Mouse (Mus musculus) midbrain, embryonic 10.5 days (tissue): ENCODE measurements at regions not wholly inside any gene's neighbourhood (a gene's known extent, or its start where the extent isn't known, plus 50 kb on each side); places are given as distances from the start of the nearest gene placed in this dataset.

ENCODE experiments used
- DNase-seq: peaks from one replicate; pipeline ENCODE4 v3.0.0-alpha.2; 2017; ENCODE audit warnings: low spot score
- H3K27ac ChIP-seq: fragments of 300-500 bp; sonication (generic); replicated peaks from 2 replicates; pipeline ENCODE4 v1.5.1; 2016; ENCODE audit warnings: mild to moderate bottlenecking
- H3K27me3 ChIP-seq: fragments of 300-500 bp; sonication (generic); 2 replicates; pipeline ENCODE4 v1.6.1; 2016; ENCODE audit warnings: low read depth, mild to moderate bottlenecking; ENCODE audit not compliant: poor library complexity, severe bottlenecking
- H3K36me3 ChIP-seq: fragments of 300-500 bp; sonication (generic); 2 replicates; pipeline ENCODE4 v1.6.1; 2016; ENCODE audit warnings: mild to moderate bottlenecking, moderate library complexity
- H3K4me1 ChIP-seq: fragments of 300-500 bp; sonication (generic); 2 replicates; pipeline ENCODE4 v1.6.1; 2016
- H3K4me3 ChIP-seq: fragments of 300-500 bp; sonication (generic); 2 replicates; pipeline ENCODE4 v1.5.1; 2016; ENCODE audit warnings: mild to moderate bottlenecking, moderate library complexity
- H3K9me3 ChIP-seq: fragments of 300-500 bp; sonication (generic); replicated peaks from 2 replicates; pipeline ENCODE4 v1.6.1; 2016; ENCODE audit warnings: mild to moderate bottlenecking
- WGBS: fragments of 180-500 bp; shearing (Covaris S2); methylation state at CpG from one replicate; pipeline ENCODE4 v1.1.7; 2016; 5-methylcytosine and 5-hydroxymethylcytosine counted together

GRCm38 (mm10) chr12:68758263-68759020 lies 400.5 kb downstream of the Rps29 start:
- H3K4me3 ChIP-seq = no peak overlapping the region
- WGBS = 88% methylated on average over 7 of the region's 7 CpGs
- DNase-seq = no peak
- no peaks in the 10 kb centered on the region for H3K4me1 ChIP-seq
- no peaks in the 10 kb centered on the region for H3K27me3 ChIP-seq
- H3K9me3 ChIP-seq = no peaks in the 10 kb centered on the region
- H3K27ac ChIP-seq = no peak overlapping the region
- no peaks in the 10 kb centered on the region for H3K36me3 ChIP-seq

GRCm38 (mm10) chr12:68728882-68729281 lies 430.1 kb downstream of the Rps29 start:
- DNase-seq = no peak
- 72% methylated on average over 2 of the region's 2 CpGs for WGBS
- Histone ChIP-seq H3K9me3 (no peaks in the 10 kb centered on the region), H3K36me3 (no peaks in the 10 kb centered on the region), H3K27ac (no peak overlapping the region), H3K4me1 (no peaks in the 10 kb centered on the region), H3K27me3 (no peaks in the 10 kb centered on the region), H3K4me3 (no peak overlapping the region)

GRCm38 (mm10) chr12:68718946-68719345 lies 440.0 kb downstream of the Rps29 start:
- no peak for DNase-seq
- Histone ChIP-seq H3K27ac (no peak overlapping the region), H3K27me3 (no peaks in the 10 kb centered on the region), H3K9me3 (no peaks in the 10 kb centered on the region), H3K4me1 (no peaks in the 10 kb centered on the region), H3K4me3 (no peak overlapping the region), H3K36me3 (no peaks in the 10 kb centered on the region)

- Histone ChIP-seq H3K4me1 (peaks cover 5% of the 10 kb centered on the region; the same call in 1 of the 2 replicates), H3K4me3 (no peak overlapping the region), H3K36me3 (no peaks in the 10 kb centered on the region), H3K9me3 (no peaks in the 10 kb centered on the region), H3K27ac (no peak overlapping the region), H3K27me3 (no peaks in the 10 kb centered on the region)
- no peak for DNase-seq
- WGBS = 82% methylated on average over 11 of the region's 11 CpGs
These were observed 464.4 kb downstream of the Rps29 start for GRCm38 (mm10) chr12:68694275-68695267.

- Histone ChIP-seq H3K9me3 (no peaks in the 10 kb centered on the region), H3K27me3 (no peaks in the 10 kb centered on the region), H3K4me1 (peaks cover 9% of the 10 kb centered on the region), H3K36me3 (no peaks in the 10 kb centered on the region), H3K4me3 (no peak overlapping the region), H3K27ac (no peak overlapping the region)
- WGBS = 86% methylated on average over 3 of the region's 3 CpGs
- DNase-seq = no peak
These were observed 470.7 kb downstream of the Rps29 start for GRCm38 (mm10) chr12:68688262-68688661.

GRCm38 (mm10) chr12:68683897-68684296 lies 475.1 kb downstream of the Rps29 start:
- no peaks in the 10 kb centered on the region for H3K36me3 ChIP-seq
- H3K4me3 ChIP-seq = no peak overlapping the region
- H3K27me3 ChIP-seq = no peaks in the 10 kb centered on the region
- no peaks in the 10 kb centered on the region for H3K9me3 ChIP-seq
- 40% methylated on average over 1 of the region's 1 CpGs for WGBS
- H3K4me1 ChIP-seq = peaks cover 16% of the 10 kb centered on the region
- DNase-seq = no peak
- peak overlapping the region; percentile 79 for H3K27ac ChIP-seq

- no peak overlapping the region for H3K4me3 ChIP-seq
- peak overlapping the region; percentile 79 for H3K27ac ChIP-seq
- H3K27me3 ChIP-seq = no peaks in the 10 kb centered on the region
- peaks cover 16% of the 10 kb centered on the region for H3K4me1 ChIP-seq
- H3K36me3 ChIP-seq = no peaks in the 10 kb centered on the region
- peak; percentile 36 for DNase-seq
- H3K9me3 ChIP-seq = no peaks in the 10 kb centered on the region
- WGBS = 13% methylated on average over 4 of the region's 4 CpGs
These were observed 475.8 kb downstream of the Rps29 start for GRCm38 (mm10) chr12:68683176-68683575.

GRCm38 (mm10) chr12:68680668-68681067 lies 478.3 kb downstream of the Rps29 start:
- Histone ChIP-seq H3K27ac (no peak overlapping the region; the same call in 1 of the 2 replicates), H3K36me3 (no peaks in the 10 kb centered on the region), H3K27me3 (no peaks in the 10 kb centered on the region), H3K9me3 (no peaks in the 10 kb centered on the region), H3K4me1 (peaks cover 16% of the 10 kb centered on the region), H3K4me3 (no peak overlapping the region)
- 92% methylated on average over 3 of the region's 3 CpGs for WGBS
- no peak for DNase-seq

- no peak for DNase-seq
- Histone ChIP-seq H3K27me3 (no peaks in the 10 kb centered on the region), H3K27ac (no peak overlapping the region), H3K9me3 (no peaks in the 10 kb centered on the region), H3K4me1 (no peaks in the 10 kb centered on the region), H3K4me3 (no peak overlapping the region), H3K36me3 (no peaks in the 10 kb centered on the region)
- 95% methylated on average over 16 of the region's 16 CpGs for WGBS
These were observed 482.8 kb downstream of the Rps29 start for GRCm38 (mm10) chr12:68676096-68676775.

GRCm38 (mm10) chr12:68672011-68672410 lies 487.0 kb downstream of the Rps29 start:
- Histone ChIP-seq H3K4me1 (no peaks in the 10 kb centered on the region), H3K4me3 (no peak overlapping the region), H3K9me3 (no peaks in the 10 kb centered on the region), H3K36me3 (no peaks in the 10 kb centered on the region), H3K27me3 (no peaks in the 10 kb centered on the region), H3K27ac (no peak overlapping the region)
- DNase-seq = no peak
- WGBS = 87% methylated on average over 3 of the region's 3 CpGs

- Histone ChIP-seq H3K4me1 (no peaks in the 10 kb centered on the region), H3K36me3 (no peaks in the 10 kb centered on the region), H3K9me3 (no peaks in the 10 kb centered on the region), H3K27ac (no peak overlapping the region), H3K27me3 (no peaks in the 10 kb centered on the region), H3K4me3 (no peak overlapping the region)
- DNase-seq = no peak
- 89% methylated on average over 1 of the region's 1 CpGs for WGBS
These were observed 512.9 kb downstream of the Rps29 start for GRCm38 (mm10) chr12:68645901-68646585.

- Histone ChIP-seq H3K27me3 (no peaks in the 10 kb centered on the region), H3K4me1 (no peaks in the 10 kb centered on the region), H3K36me3 (no peaks in the 10 kb centered on the region), H3K4me3 (no peak overlapping the region), H3K27ac (no peak overlapping the region), H3K9me3 (no peaks in the 10 kb centered on the region)
- no peak for DNase-seq
- 98% methylated on average over 4 of the region's 4 CpGs for WGBS
These were observed 515.3 kb downstream of the Rps29 start for GRCm38 (mm10) chr12:68643671-68644070.
